Mouse (Mus musculus) liver, postnatal 0 days (tissue): ENCODE measurements around the gene Baiap2l2. TPM values are rescaled to one million over a fixed set of nuclear protein-coding genes. Genes with fewer than 3 reads are reported as not detected.

Source experiments
- ATAC-seq: fragments of 200-750 bp; cut with Nextera tagmentation; 2 replicates; pipeline ENCODE4 v1.8.0; 2017; ENCODE audit warnings: mild to moderate bottlenecking, moderate library complexity
- DNase-seq: peaks from one replicate; pipeline ENCODE4 v3.0.0-alpha.2; 2016
- H3K27ac ChIP-seq: fragments of 300-500 bp; sonication (generic); 2 replicates; pipeline ENCODE4 v1.5.1; 2014; ENCODE audit warnings: antibody characterized with exemption, moderate library complexity, mild to moderate bottlenecking, low read depth
- H3K27me3 ChIP-seq: fragments of 300-500 bp; sonication (generic); 2 replicates; pipeline ENCODE4 v1.6.1; 2014; ENCODE audit warnings: low read length, control low read depth, mixed read lengths; ENCODE audit not compliant: insufficient read depth
- H3K36me3 ChIP-seq: fragments of 300-500 bp; sonication (generic); replicated peaks from 2 replicates; pipeline ENCODE4 v1.6.1; 2014; ENCODE audit warnings: mild to moderate bottlenecking, control low read depth, low read length, moderate library complexity, mixed read lengths; ENCODE audit not compliant: insufficient read depth
- H3K4me1 ChIP-seq: fragments of 300-500 bp; sonication (generic); 2 replicates; pipeline ENCODE4 v1.6.1; 2014; ENCODE audit warnings: antibody characterized with exemption, mild to moderate bottlenecking, control low read depth; ENCODE audit not compliant: insufficient read depth
- H3K4me2 ChIP-seq: fragments of 300-500 bp; sonication (generic); 2 replicates; pipeline ENCODE4 v1.6.1; 2014; ENCODE audit warnings: low read depth, mild to moderate bottlenecking, low read length, moderate library complexity, mixed read lengths
- H3K4me3 ChIP-seq: fragments of 300-500 bp; sonication (generic); 2 replicates; pipeline ENCODE4 v1.5.1; 2014; ENCODE audit warnings: low read depth, low read length
- H3K9ac ChIP-seq: fragments of 300-500 bp; sonication (generic); replicated peaks from 2 replicates; pipeline ENCODE4 v1.6.1; 2014; ENCODE audit warnings: mild to moderate bottlenecking, moderate library complexity
- H3K9me3 ChIP-seq: fragments of 300-500 bp; sonication (generic); 2 replicates; pipeline ENCODE4 v1.6.1; 2016; ENCODE audit warnings: mild to moderate bottlenecking, control low read depth, low read length, mixed read lengths
- CTCF ChIP-seq: sonication (generic); IDR thresholded peaks from 2 replicates; pipeline ENCODE4 v1.5.1; 2016; ENCODE audit warnings: antibody characterized with exemption, low read depth
- EP300 ChIP-seq: IDR thresholded peaks from 2 replicates; pipeline ENCODE4 v1.6.1; 2016; ENCODE audit warnings: antibody characterized with exemption, low read depth, mild to moderate bottlenecking
- WGBS: fragments of 180-500 bp; shearing (Covaris S2); extraction: QIAGEN DNeasy Blood & Tissue Kit; methylation state at CpG from one replicate; pipeline ENCODE4 v1.1.7; 2014; ENCODE audit not compliant: insufficient replicate concordance; 5-methylcytosine and 5-hydroxymethylcytosine counted together
- polyA plus RNA-seq: library from polyadenylated mRNA; unstranded; fragments of >200 nt; fragmentation: Nextera tagmentation; extraction: Ambion mirVana; gene quantifications from 2 replicates; pipeline ENCODE4 v1.2.1, GENCODE M21; 2015

Gene Baiap2l2
- polyA plus RNA-seq, 1 experiment from 2014 or later, result 1.2 TPM

DNA sequence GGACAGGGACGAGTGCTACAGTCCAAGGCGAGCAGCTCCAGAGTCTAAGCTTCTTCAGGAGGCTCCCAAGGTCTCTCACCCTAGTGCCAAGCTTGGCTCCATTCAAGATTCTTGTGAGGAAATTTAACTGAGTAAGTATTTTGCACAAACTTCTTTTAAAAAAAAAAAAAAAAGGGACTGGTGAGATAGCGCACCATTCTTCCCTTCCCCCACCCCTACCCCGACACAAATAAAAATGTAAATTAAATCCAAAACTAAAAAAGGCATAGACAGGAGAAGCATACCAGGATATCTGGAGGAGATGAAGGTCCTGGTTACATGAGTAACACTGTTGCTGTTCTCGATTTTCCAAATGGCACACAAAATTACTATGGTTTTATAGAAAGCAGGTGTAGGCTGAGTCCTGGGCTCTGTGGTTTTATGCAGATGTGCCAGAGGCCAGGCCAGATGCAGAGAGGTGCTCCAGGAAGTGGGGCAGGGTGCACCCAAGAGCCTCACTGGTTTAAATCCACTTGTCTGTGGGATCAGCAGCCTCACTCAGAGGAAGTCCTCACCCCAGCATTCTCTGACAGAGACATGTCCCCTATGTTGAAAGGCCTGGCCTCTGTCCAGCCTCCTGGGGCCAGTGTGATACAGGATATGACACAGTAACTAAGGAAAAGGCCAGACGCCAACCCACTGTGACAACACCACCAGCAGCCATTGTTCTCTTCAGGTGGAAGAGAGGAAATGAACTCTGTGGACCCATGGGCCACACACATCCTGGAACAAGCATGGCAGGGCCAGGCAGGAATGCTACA lies 37.9 kb upstream of the Baiap2l2 start:
- Histone ChIP-seq H3K4me3 (no peak overlapping the region), H3K27ac (peak overlapping the region; percentile 93), H3K27me3 (no peaks in the 10 kb centered on the region), H3K4me1 (peaks cover 57% of the 10 kb centered on the region), H3K36me3 (no peaks in the 10 kb centered on the region; the same call in 1 of the 2 replicates), H3K9me3 (no peaks in the 10 kb centered on the region), H3K4me2 (peak overlapping the region; percentile 42), H3K9ac (0 out of 2 replicates have a peak overlapping the region, but pooled peaks have one; percentile 23)
- WGBS, result 40% methylated on average over 6 of the region's 6 CpGs
- peak; percentile 84 for DNase-seq
- peak; percentile 51; the same call in 1 of the 2 replicates for TF ChIP-seq EP300
- no peak for TF ChIP-seq CTCF
- ATAC-seq, result peak; percentile 18

DNA sequence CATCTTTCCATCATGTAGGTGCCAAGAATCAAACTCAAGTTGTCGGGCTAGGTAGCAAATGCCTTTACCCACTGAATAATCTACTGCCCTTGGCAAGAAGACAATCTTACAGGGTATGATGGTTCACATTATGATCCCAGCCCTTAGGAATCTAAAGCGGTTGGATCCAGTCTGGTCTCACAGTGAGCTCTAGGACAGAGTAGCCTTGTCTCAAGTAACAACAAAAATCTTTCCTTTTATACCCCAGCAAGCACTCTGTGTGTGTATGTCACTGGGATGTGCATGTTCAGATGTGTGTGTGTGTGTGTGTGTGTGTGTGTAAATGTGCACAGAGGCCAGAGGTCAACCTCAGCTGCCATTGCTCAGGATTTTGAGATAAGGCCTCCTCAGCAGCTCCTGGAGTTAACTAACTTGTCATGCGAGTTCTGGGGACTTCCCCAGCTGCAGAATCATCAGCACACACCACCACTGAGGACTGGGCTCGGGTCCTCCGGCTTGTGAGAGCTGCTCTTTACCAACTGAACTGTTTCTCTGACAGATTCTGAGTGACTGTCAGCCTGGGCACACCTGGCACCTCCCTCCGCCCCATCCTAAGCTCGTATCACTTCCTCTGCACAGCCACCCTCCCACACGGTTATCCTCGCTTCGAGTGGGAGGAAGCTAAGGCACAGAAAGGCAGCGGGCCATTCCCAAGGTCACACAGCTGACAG lies 37.1 kb upstream of the Baiap2l2 start:
- H3K27me3 ChIP-seq, result no peaks in the 10 kb centered on the region
- TF ChIP-seq CTCF (no peak), EP300 (no peak)
- H3K4me2 ChIP-seq, result peak overlapping the region; percentile 42
- ATAC-seq (no peak), DNase-seq (no peak)
- 28% methylated on average over 11 of the region's 11 CpGs for WGBS
- no peaks in the 10 kb centered on the region; the same call in 1 of the 2 replicates for H3K36me3 ChIP-seq
- peaks cover 57% of the 10 kb centered on the region for H3K4me1 ChIP-seq
- H3K9me3 ChIP-seq, result no peaks in the 10 kb centered on the region
- peak overlapping the region; percentile 93 for H3K27ac ChIP-seq
- no peak overlapping the region for H3K4me3 ChIP-seq
- 0 out of 2 replicates have a peak overlapping the region, but pooled peaks have one; percentile 23 for H3K9ac ChIP-seq

DNA sequence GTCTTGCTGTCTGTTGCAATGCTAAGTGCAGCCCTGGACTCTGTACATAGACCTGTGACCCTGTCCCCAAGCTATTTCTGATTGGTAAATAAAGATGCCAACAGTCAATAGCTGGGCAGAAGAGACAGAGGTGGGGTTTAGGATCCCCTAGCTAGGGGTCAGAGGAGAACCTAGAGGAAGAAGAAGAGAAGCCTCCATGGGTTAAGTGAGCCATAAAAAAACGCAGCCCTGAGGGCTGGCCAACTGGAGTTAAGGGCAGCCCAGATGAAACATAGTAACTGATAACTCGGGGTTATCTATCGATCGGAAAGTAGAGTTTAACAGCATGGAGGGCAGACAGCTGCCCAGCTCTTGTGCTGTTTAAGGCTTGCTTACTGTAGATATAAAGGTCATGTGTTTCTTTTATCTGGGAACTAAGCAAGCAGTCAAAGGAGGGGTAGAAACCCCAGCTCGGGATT lies 36.4 kb upstream of the Baiap2l2 start:
- no peaks in the 10 kb centered on the region for H3K27me3 ChIP-seq
- no peaks in the 10 kb centered on the region for H3K9me3 ChIP-seq
- no peak overlapping the region for H3K4me2 ChIP-seq
- DNase-seq, result no peak
- no peak for TF ChIP-seq CTCF
- peak; percentile 85 for TF ChIP-seq EP300
- H3K4me3 ChIP-seq, result no peak overlapping the region
- H3K4me1 ChIP-seq, result peaks cover 51% of the 10 kb centered on the region
- no peaks in the 10 kb centered on the region; the same call in 1 of the 2 replicates for H3K36me3 ChIP-seq
- peak overlapping the region; percentile 93 for H3K27ac ChIP-seq
- peak; percentile 83 for ATAC-seq
- WGBS, result 35% methylated on average over 5 of the region's 5 CpGs
- H3K9ac ChIP-seq, result no peak overlapping the region

DNA sequence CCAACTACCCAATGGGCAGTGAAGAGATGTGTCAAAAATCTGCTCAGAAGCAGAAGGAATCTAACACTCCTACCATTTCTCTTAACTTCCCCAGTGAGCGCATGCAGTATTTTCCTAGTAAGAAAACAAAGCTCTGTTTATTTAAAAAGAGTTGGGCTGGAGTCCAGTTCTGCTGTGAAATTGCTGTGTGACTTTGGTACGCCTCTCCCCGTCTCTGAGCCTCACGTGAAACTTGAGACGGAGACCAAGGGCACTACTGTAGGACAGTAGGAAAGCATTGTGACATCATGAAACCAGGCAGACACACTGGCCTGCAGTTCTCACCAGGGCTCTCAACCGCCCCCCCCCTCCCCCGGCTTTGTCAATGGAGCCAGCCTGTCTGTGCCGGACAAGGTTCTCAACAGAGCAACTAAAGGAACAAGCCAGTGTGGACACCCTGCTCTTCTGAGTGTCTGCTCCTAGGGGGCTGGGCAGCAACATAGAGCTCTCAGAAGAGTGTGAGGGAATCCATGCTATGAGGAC lies 28.6 kb upstream of the Baiap2l2 start:
- Histone ChIP-seq H3K4me2 (no peak overlapping the region), H3K27ac (no peak overlapping the region), H3K36me3 (peaks cover 3% of the 10 kb centered on the region; the same call in 1 of the 2 replicates), H3K9me3 (no peaks in the 10 kb centered on the region), H3K9ac (no peak overlapping the region), H3K27me3 (no peaks in the 10 kb centered on the region), H3K4me1 (no peaks in the 10 kb centered on the region), H3K4me3 (no peak overlapping the region)
- 63% methylated on average over 8 of the region's 8 CpGs for WGBS
- DNase-seq, result no peak
- ATAC-seq, result peak; percentile 43; the same call in 1 of the 2 replicates
- TF ChIP-seq CTCF (no peak), EP300 (no peak)

DNA sequence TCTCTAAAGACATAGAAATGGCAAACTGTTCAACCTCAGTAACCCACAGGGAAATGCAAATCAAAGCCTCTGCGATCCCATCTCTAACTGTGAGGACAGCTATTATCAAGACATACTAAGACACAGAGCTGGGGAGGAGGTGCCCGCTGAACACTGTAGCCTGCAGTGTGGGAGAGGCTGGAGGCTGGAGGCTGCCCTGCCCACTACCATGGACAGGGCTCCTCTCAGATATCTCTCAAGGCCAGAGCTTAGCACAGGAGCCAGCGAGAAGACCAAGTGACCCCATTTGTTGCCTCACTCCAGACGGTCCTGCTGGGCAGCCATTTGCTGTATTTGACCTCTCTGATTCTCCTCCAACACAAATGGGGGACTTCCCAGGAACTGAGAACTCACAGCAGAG lies 22.5 kb upstream of the Baiap2l2 start:
- Histone ChIP-seq H3K27me3 (no peaks in the 10 kb centered on the region), H3K27ac (no peak overlapping the region), H3K4me1 (no peaks in the 10 kb centered on the region), H3K9me3 (no peaks in the 10 kb centered on the region), H3K4me2 (no peak overlapping the region), H3K9ac (no peak overlapping the region), H3K36me3 (peaks cover 11% of the 10 kb centered on the region), H3K4me3 (no peak overlapping the region)
- ATAC-seq (no peak), DNase-seq (no peak)
- 65% methylated on average over 4 of the region's 4 CpGs for WGBS
- TF ChIP-seq EP300 (no peak), CTCF (no peak)

DNA sequence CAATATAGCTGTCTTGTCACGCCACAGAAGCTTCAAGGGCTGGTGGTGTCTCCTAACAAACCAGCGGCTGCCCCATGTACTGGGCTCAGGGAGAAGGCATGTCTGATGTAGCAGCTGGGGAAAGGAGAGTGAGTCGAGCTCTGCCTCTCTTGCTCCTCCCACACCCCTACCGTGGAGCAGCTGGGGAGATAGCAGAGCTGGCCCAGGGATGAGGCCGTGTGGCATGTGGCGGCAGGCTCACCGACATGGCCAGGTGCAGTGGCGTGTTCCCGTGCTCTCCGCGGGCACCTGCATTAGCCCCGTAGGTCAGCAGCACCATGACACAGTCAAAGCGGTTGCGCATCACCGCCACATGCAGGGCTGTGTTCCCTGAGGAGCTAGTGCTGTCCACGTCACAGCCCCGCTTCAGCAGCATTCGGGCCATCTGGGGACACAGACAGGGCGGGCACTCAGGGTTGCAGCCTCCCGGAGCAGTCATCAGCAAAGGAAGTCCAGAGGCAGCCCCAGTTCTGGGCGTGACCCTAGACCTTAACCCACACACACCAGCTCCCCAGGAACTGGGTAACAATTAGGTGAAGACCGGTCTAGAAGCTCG lies 20.8 kb upstream of the Baiap2l2 start:
- H3K36me3 ChIP-seq, result peaks cover 8% of the 10 kb centered on the region
- WGBS, result 81% methylated on average over 23 of the region's 23 CpGs
- ATAC-seq, result no peak
- DNase-seq, result no peak
- H3K27me3 ChIP-seq, result no peaks in the 10 kb centered on the region
- H3K9me3 ChIP-seq, result no peaks in the 10 kb centered on the region
- H3K9ac ChIP-seq, result no peak overlapping the region
- H3K4me1 ChIP-seq, result no peaks in the 10 kb centered on the region
- H3K27ac ChIP-seq, result no peak overlapping the region
- no peak for TF ChIP-seq EP300
- no peak for TF ChIP-seq CTCF
- H3K4me2 ChIP-seq, result no peak overlapping the region
- no peak overlapping the region for H3K4me3 ChIP-seq
